Mouse (Mus musculus) embryonic fibroblast, embryonic 13.5 days (primary cell): ENCODE data around the gene Pde4a.

Source experiments
- CTCF ChIP-seq: IDR thresholded peaks from 2 replicates; pipeline ENCODE4 v1.5.1; 2011; ENCODE audit warnings: mild to moderate bottlenecking, control low read depth, low read length, moderate library complexity, borderline replicate concordance; ENCODE audit not compliant: insufficient read depth
- POLR2A ChIP-seq: IDR thresholded peaks from 2 replicates; pipeline ENCODE4 v1.6.1; 2011; ENCODE audit warnings: low read depth, mild to moderate bottlenecking, control low read depth, low read length, moderate library complexity

- no peak for TF ChIP-seq CTCF
- no peak for TF ChIP-seq POLR2A
Observed at GRCm38 (mm10) chr9:21163086-21164050, 2.1 kb upstream of the Pde4a start.
